Mouse (Mus musculus) lung, postnatal 0 days (tissue): ENCODE measurements at regions not wholly inside any gene's neighbourhood (a gene's known extent, or its start where the extent isn't known, plus 50 kb on each side); places are given as distances from the start of the nearest gene placed in this dataset.

Source experiments
- CTCF ChIP-seq: IDR thresholded peaks from 2 replicates; pipeline ENCODE4 v1.5.1; 2016; ENCODE audit warnings: antibody characterized with exemption, mild to moderate bottlenecking
- EP300 ChIP-seq: IDR thresholded peaks from 2 replicates; pipeline ENCODE4 v1.6.1; 2016; ENCODE audit warnings: antibody characterized with exemption, mild to moderate bottlenecking, control low read depth

DNA sequence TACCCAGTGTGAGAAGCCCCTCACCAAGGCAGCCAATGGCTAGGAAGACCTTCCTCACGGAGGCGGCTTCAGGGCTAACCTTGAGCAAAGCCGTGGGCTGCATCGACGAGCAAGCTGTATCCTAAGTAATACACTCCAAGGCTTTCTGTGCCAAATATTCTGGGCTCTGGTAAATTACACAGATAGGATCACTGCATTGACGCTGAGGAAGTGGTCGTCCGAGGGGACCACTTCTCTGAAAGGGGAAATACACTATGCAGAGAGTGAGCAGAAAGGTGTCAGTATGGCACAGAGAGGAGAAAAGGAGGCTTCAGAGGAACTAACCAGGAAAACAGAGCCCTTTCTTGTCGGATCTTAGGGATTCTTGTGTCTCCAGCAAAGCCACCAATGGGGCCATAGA lies 124.1 kb downstream of the Enc1 start:
- TF ChIP-seq EP300 (no peak), CTCF (no peak)
